Mouse (Mus musculus): ENCODE results near the gene Ccpg1.

GRCm38 (mm10) chr9:72961346-72961745 lies 23.9 kb upstream of the Ccpg1 start:
- no peak for TF ChIP-seq CTCF (IDR thresholded peaks at IDR 0.05; ENCODE audit: control insufficient read depth, insufficient read depth, low read length)
- TF ChIP-seq POLR2A (IDR thresholded peaks at IDR 0.05; ENCODE audit: borderline replicate concordance, control insufficient read depth, low read depth, low read length) = no peak

All from bone marrow, adult 2 months (tissue).